Mouse (Mus musculus) ES-E14 (cell line): ENCODE results near the gene 1700001K19Rik. TPM values are rescaled to one million over a fixed set of nuclear protein-coding genes. Genes with fewer than 3 reads are reported as not detected.

Source experiments
- DNase-seq: peaks from one replicate; pipeline ENCODE4 v3.0.0-alpha.2; 2013; ENCODE audit warnings: low read depth, low spot score
- H3K27ac ChIP-seq: 2 replicates; pipeline ENCODE4 v1.5.1; 2012; ENCODE audit warnings: low read depth, mild to moderate bottlenecking, low read length, moderate library complexity, mixed read lengths; ENCODE audit not compliant: poor library complexity, insufficient read depth, severe bottlenecking
- H3K36me3 ChIP-seq: 2 replicates; pipeline ENCODE4 v1.6.1; 2012; ENCODE audit warnings: mild to moderate bottlenecking, low read length, moderate library complexity, mixed read lengths; ENCODE audit not compliant: control insufficient read depth, poor library complexity, insufficient read depth, severe bottlenecking
- H3K4me1 ChIP-seq, 2 experiments: fragments of 150-350 bp in 1 of 2; sonication (generic) in 1 of 2; 2 replicates each; pipeline ENCODE4 v1.6.1; 2012; ENCODE audit warnings: low read length in 2 of 2, mild to moderate bottlenecking in 1 of 2, mixed read lengths in 1 of 2; ENCODE audit not compliant: control insufficient read depth in 2 of 2, insufficient read depth in 2 of 2, poor library complexity in 1 of 2
- H3K4me3 ChIP-seq, 2 experiments: fragments of 150-350 bp in 1 of 2; sonication (generic) in 1 of 2; 2 replicates each; pipeline ENCODE4 v1.5.1; 2012; ENCODE audit warnings: low read length in 2 of 2, low read depth in 1 of 2, mild to moderate bottlenecking in 1 of 2, mixed read lengths in 1 of 2; ENCODE audit not compliant: insufficient read depth in 1 of 2, poor library complexity in 1 of 2, severe bottlenecking in 1 of 2
- H3K9ac ChIP-seq: 2 replicates; pipeline ENCODE4 v1.6.1; 2012; ENCODE audit warnings: low read depth, mild to moderate bottlenecking, low read length, mixed read lengths; ENCODE audit not compliant: poor library complexity, insufficient read depth, severe bottlenecking
- H3K9me3 ChIP-seq: fragments of 150-350 bp; sonication (generic); 2 replicates; pipeline ENCODE4 v1.6.1; 2012; ENCODE audit warnings: low read depth, mild to moderate bottlenecking, low read length; ENCODE audit not compliant: control insufficient read depth, insufficient read depth
- CHD2 ChIP-seq: IDR thresholded peaks from 2 replicates; pipeline ENCODE4 v1.6.1; 2014; ENCODE audit warnings: mild to moderate bottlenecking, low read depth, low read length, inconsistent platforms
- HCFC1 ChIP-seq: IDR thresholded peaks from 2 replicates; pipeline ENCODE4 v1.6.1; 2012; ENCODE audit warnings: low read length, inconsistent platforms, borderline replicate concordance; ENCODE audit not compliant: insufficient read depth
- MAFK ChIP-seq: IDR thresholded peaks from 2 replicates; pipeline ENCODE4 v1.6.1; 2014; ENCODE audit warnings: mild to moderate bottlenecking, low read depth, low read length, inconsistent platforms; ENCODE audit not compliant: insufficient read depth
- ZC3H11A ChIP-seq: IDR thresholded peaks from 2 replicates; pipeline ENCODE4 v1.6.1; 2012; ENCODE audit warnings: low read depth, mild to moderate bottlenecking, inconsistent platforms, low read length, borderline replicate concordance
- ZNF384 ChIP-seq: IDR thresholded peaks from 2 replicates; pipeline ENCODE4 v1.6.1; 2012; ENCODE audit warnings: low read depth, low read length, inconsistent platforms
- in situ Hi-C, 2 experiments: fragments of 600-800 bp; cut with MboI; formaldehyde crosslinking; loops; one replicate each; pipeline ENCODE4 v1.15.1; 2025; ENCODE audit warnings: low sequenced_read_pairs in 2 of 2, inconsistent platforms in 1 of 2; ENCODE audit not compliant: unreplicated experiment in 2 of 2
- total RNA-seq: library from RNA; depleted of rRNA; stranded (reverse); fragments of 300-350 nt; gene quantifications from 2 replicates; pipeline ENCODE4 v1.2.3, GENCODE M21; 2012

1700001K19Rik gene
- total RNA-seq, 1 experiment = not detected

- peaks cover 0 to 8% of the 10 kb centered on the region in 2 experiments; a peak in 1 of 4 replicates for H3K4me1 ChIP-seq
- H3K27ac ChIP-seq = no peak overlapping the region
- no peaks in the 10 kb centered on the region for H3K9me3 ChIP-seq
- no peak overlapping the region for H3K9ac ChIP-seq
- DNase-seq = peak; percentile 85
- in situ Hi-C loops = no loop called here
- TF ChIP-seq ZNF384 (no peak), CHD2 (no peak), ZC3H11A (peak; percentile 78; the same call in 1 of the 2 replicates), HCFC1 (no peak)
- no peak overlapping the region for H3K4me3 ChIP-seq
- H3K36me3 ChIP-seq = peaks cover 4% of the 10 kb centered on the region; the same call in 1 of the 2 replicates
Measured at GRCm38 (mm10) chr12:110674243-110674642, 8.2 kb downstream of the 1700001K19Rik start.

- Histone ChIP-seq H3K27ac (no peak overlapping the region), H3K4me3 (no peak overlapping the region), H3K9me3 (no peaks in the 10 kb centered on the region), H3K36me3 (peaks cover 62% of the 10 kb centered on the region), H3K4me1 (peaks cover 0 to 2% of the 10 kb centered on the region in 2 experiments; a peak in 1 of 4 replicates), H3K9ac (no peak overlapping the region)
- in situ Hi-C loops = loop anchor here in 1 of 2 experiments (10.0 kb wide), 1 partner anchor 53 kb away; no protein-coding TSS in a partner anchor
- no peak for DNase-seq
- no peak for TF ChIP-seq HCFC1
- no peak for TF ChIP-seq ZC3H11A
- no peak for TF ChIP-seq CHD2
- no peak for TF ChIP-seq MAFK
- TF ChIP-seq ZNF384 = no peak
Measured at GRCm38 (mm10) chr12:110667466-110668077, 14.8 kb downstream of the 1700001K19Rik start.

DNA sequence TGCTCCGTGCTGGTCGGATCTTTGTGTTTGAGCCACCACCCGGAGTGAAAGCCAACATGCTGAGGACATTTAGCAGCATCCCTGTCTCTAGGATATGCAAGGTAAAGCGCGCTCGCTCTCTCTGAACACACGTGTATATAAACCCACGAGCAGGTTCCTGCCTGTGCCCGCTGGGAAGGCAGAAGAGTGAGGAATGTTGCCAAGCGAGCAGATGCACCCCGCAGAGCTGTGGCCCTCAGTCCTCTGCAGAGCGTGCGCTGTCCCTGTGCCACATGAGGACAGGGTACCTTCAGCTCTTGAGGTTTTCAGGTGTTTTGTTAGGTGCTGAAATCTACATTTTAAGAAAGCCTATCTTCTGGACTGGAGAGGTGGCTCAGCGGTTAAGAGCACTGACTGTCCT, 20.7 kb downstream of the 1700001K19Rik start:
- no peak for TF ChIP-seq ZC3H11A
- no peak for TF ChIP-seq MAFK
- no peak for TF ChIP-seq ZNF384

DNA sequence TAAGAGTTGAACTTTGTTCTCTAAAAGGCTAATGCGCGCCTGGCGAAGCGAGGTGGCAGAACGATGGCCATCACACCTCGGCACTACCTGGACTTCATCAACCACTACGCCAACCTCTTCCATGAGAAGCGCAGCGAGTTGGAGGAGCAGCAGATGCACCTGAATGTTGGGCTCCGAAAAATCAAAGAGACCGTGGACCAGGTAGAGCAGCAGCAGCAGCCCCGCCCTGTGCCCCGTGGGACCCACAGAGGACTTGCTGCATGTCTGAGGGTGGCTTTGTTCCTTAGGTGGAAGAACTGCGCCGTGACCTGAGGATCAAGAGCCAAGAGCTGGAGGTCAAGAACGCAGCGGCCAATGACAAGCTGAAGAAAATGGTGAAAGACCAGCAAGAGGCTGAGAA, 31.0 kb downstream of the 1700001K19Rik start:
- H3K9ac ChIP-seq = no peak overlapping the region
- no peak overlapping the region for H3K27ac ChIP-seq
- H3K9me3 ChIP-seq = no peaks in the 10 kb centered on the region
- H3K4me1 ChIP-seq = no peaks in the 10 kb centered on the region
- no peak for TF ChIP-seq MAFK
- no peak for TF ChIP-seq ZNF384
- no peak for TF ChIP-seq HCFC1
- TF ChIP-seq ZC3H11A = no peak
- no peak for TF ChIP-seq CHD2
- in situ Hi-C loops = loop anchor here in 1 of 2 experiments (5.0 kb wide), 1 partner anchor 34 kb away; no protein-coding TSS in a partner anchor
- peaks cover 90% of the 10 kb centered on the region for H3K36me3 ChIP-seq
- no peak for DNase-seq
- no peak overlapping the region for H3K4me3 ChIP-seq

More for the DNA sequence above, 20.7 kb downstream of the 1700001K19Rik start:
- no peaks in the 10 kb centered on the region for H3K9me3 ChIP-seq
- peaks cover 88% of the 10 kb centered on the region for H3K36me3 ChIP-seq
- no peak for DNase-seq
- in situ Hi-C loops = loop anchor here in 1 of 2 experiments (10.0 kb wide), 1 partner anchor 47 kb away; no protein-coding TSS in a partner anchor
- H3K4me1 ChIP-seq = peaks cover 0 to 2% of the 10 kb centered on the region in 2 experiments; a peak in 1 of 4 replicates
- H3K9ac ChIP-seq = no peak overlapping the region
- H3K4me3 ChIP-seq = no peak overlapping the region
- H3K27ac ChIP-seq = no peak overlapping the region
